In genomic region chr10:106006861-106007260, GRCm38 (mm10) we compare ENCODE assay signal across 20 mouse cellular contexts.
A peak's percentile ranks its signal among the peaks of the same experiment; 100 is the strongest.
DNase-seq lines count a peak whose midpoint lies in the region; TF ChIP-seq lines count a peak whose summit lies in the region.
"Had no signal": no experiment of that assay in that cellular context is flagged by ENCODE, and none has a peak within 500 bp of the region (broad histone marks: within the 10 kb centered on the region; RNA-seq: fewer than 3 reads in every experiment).

No protein-coding gene starts in this region.

- peak; percentile 21 to 33 for DNase-seq in cerebellum, adult 2 months
- DNase-seq in cerebellum, adult 11 months = no peak
- peak; percentile 39 for DNase-seq in left cerebral cortex, postnatal 4 days
- DNase-seq in left cerebral cortex, postnatal 10 days (ENCODE audit: extremely low spot score in 1 of 2, low spot score in 2 of 2) = no peak
- peak; percentile 9 for DNase-seq in ZHBTc4 (ENCODE audit: low read depth, low spot score)
- peak; percentile 10 to 25 for DNase-seq in layer of hippocampus, postnatal 36 days
- DNase-seq in urinary bladder, adult 18-20 months (ENCODE audit: low spot score in 2 of 2) = no peak
- DNase-seq: adrenal gland, postnatal 14 days; heart, postnatal 4 days; kidney, adult 8-10 months; kidney, postnatal 10 days; lung, adult 18-20 months; lung, postnatal 10 days; thymus, adult 2 months had no signal

- H3K4me1 ChIP-seq in cerebellum, adult 2 months (ENCODE audit: control insufficient read depth, insufficient read depth, low read length) = no peaks in the 10 kb centered on the region
- H3K4me1 ChIP-seq: forebrain, embryonic 13.5 days; hindbrain, embryonic 15.5 days; limb, embryonic 12.5 days; liver, embryonic 12.5 days; midbrain, embryonic 12.5 days had no signal

- H3K27me3 ChIP-seq in cerebellum, adult 2 months (ENCODE audit: control insufficient read depth, insufficient read depth, low read length) = no peaks in the 10 kb centered on the region
- H3K27me3 ChIP-seq: forebrain, embryonic 13.5 days; hindbrain, embryonic 15.5 days; limb, embryonic 12.5 days; liver, embryonic 12.5 days; midbrain, embryonic 12.5 days had no signal

- intact Hi-C loops in left cerebral cortex, postnatal 4 days (cut with DNase I) = no loop called here
- intact Hi-C loops in left cerebral cortex, postnatal 10 days (cut with DNase I) = no loop called here

- peak overlapping the region; percentile 75 for H3K4me3 ChIP-seq in cerebellum, adult 2 months (replicated peaks; ENCODE audit: insufficient read depth, low read depth, low read length)
- H3K4me3 ChIP-seq: forebrain, embryonic 13.5 days; hindbrain, embryonic 15.5 days; limb, embryonic 12.5 days; liver, embryonic 12.5 days; midbrain, embryonic 12.5 days had no signal

- TF ChIP-seq POLR2A in cerebellum, adult 2 months (IDR thresholded peaks at IDR 0.05; ENCODE audit: borderline replicate concordance, insufficient read depth, low read length) = no peak

- WGBS in cerebellum, adult 2 months = 23% methylated on average over 10 of the region's 10 CpGs

- TF ChIP-seq CTCF in cerebellum, adult 2 months (IDR thresholded peaks at IDR 0.05; ENCODE audit: borderline replicate concordance, insufficient read depth, low read depth, low read length) = no peak

- 0 out of 2 replicates have a peak overlapping the region, but pooled peaks have one; percentile 56 for H3K27ac ChIP-seq in cerebellum, adult 2 months (ENCODE audit: insufficient read depth, low read length)
- H3K27ac ChIP-seq: forebrain, embryonic 13.5 days; hindbrain, embryonic 15.5 days; limb, embryonic 12.5 days; liver, embryonic 12.5 days; midbrain, embryonic 12.5 days; stomach, postnatal 0 days had no signal

Comparison
In these comparisons a context has a peak if more than half of its experiments do, and no peak if none do; other contexts are left out.
1. DNase-seq: peak in cerebellum, adult 2 months (2 of 2), left cerebral cortex, postnatal 4 days (single experiment), ZHBTc4 (single experiment) and layer of hippocampus, postnatal 36 days (2 of 2); none in cerebellum, adult 11 months (single experiment), left cerebral cortex, postnatal 10 days (0 of 2) and urinary bladder, adult 18-20 months (0 of 2).